Mouse (Mus musculus) midbrain, embryonic 15.5 days (tissue): ENCODE data around the gene Fras1. TPM values are rescaled to one million over a fixed set of nuclear protein-coding genes. Genes with fewer than 3 reads are reported as not detected.

Source experiments
- ATAC-seq: fragments of 200-750 bp; cut with Nextera tagmentation; replicated peaks from 2 replicates; pipeline ENCODE4 v1.8.0; 2017; ENCODE audit warnings: moderate TSS enrichment
- H3K27ac ChIP-seq: fragments of 300-500 bp; sonication (generic); 2 replicates; pipeline ENCODE4 v1.5.1; 2015; ENCODE audit warnings: mild to moderate bottlenecking, inconsistent platforms
- H3K27me3 ChIP-seq: fragments of 300-500 bp; sonication (generic); replicated peaks from 2 replicates; pipeline ENCODE4 v1.6.1; 2015; ENCODE audit warnings: inconsistent platforms
- H3K36me3 ChIP-seq: fragments of 300-500 bp; sonication (generic); replicated peaks from 2 replicates; pipeline ENCODE4 v1.6.1; 2015; ENCODE audit warnings: inconsistent platforms
- H3K4me1 ChIP-seq: fragments of 300-500 bp; sonication (generic); 2 replicates; pipeline ENCODE4 v1.6.1; 2015; ENCODE audit warnings: inconsistent platforms
- H3K4me2 ChIP-seq: fragments of 300-500 bp; sonication (generic); 2 replicates; pipeline ENCODE4 v1.6.1; 2015; ENCODE audit warnings: inconsistent platforms, mild to moderate bottlenecking, moderate library complexity
- H3K4me3 ChIP-seq: fragments of 300-500 bp; sonication (generic); 2 replicates; pipeline ENCODE4 v1.5.1; 2015; ENCODE audit warnings: mild to moderate bottlenecking, inconsistent platforms
- H3K9ac ChIP-seq: fragments of 300-500 bp; sonication (generic); 2 replicates; pipeline ENCODE4 v1.6.1; 2015; ENCODE audit warnings: mild to moderate bottlenecking, inconsistent platforms
- H3K9me3 ChIP-seq: fragments of 300-500 bp; sonication (generic); 2 replicates; pipeline ENCODE4 v1.6.1; 2016; ENCODE audit warnings: inconsistent platforms
- WGBS: fragments of 180-500 bp; shearing (Covaris S2); methylation state at CpG from one replicate; pipeline ENCODE4 v1.1.7; 2015; ENCODE audit warnings: mixed read lengths; 5-methylcytosine and 5-hydroxymethylcytosine counted together
- polyA plus RNA-seq: library from polyadenylated mRNA; unstranded; fragments of >200 nt; fragmentation: Nextera tagmentation; extraction: Ambion mirVana; gene quantifications from 2 replicates; pipeline ENCODE4 v1.2.1, GENCODE M21; 2015

Gene Fras1
- polyA plus RNA-seq, 1 experiment from 2014 or later: 6.4 TPM

DNA sequence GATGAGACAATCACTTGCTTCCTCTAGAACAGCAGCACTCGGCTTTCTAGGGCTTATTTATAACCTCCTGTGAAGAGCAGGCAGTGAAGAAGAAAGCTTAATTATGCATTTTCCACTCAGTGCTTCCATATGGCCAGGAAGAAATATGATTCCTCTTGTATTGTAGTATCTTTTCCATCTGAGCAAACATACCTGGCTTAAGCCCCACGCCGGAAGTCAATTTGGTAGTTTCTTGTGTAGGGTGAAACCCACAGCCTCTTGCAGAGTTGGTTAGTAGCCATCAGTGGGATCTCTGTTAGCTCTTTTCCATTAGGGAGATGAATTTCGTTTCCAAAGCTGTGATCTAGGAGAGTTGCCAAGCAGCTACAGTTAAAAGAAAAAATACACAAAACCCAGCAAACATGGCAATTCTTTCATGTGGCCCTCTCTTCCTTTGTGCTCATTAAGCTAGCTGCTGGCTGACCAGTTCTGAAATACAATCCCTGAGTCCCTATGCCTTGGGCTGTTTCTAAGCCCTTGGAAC is 83.7 kb downstream of the Fras1 start:
- H3K27me3 ChIP-seq: no peaks in the 10 kb centered on the region
- H3K9ac ChIP-seq: no peak overlapping the region
- no peak overlapping the region for H3K4me2 ChIP-seq
- 65% methylated on average over 4 of the region's 4 CpGs for WGBS
- no peaks in the 10 kb centered on the region for H3K4me1 ChIP-seq
- no peaks in the 10 kb centered on the region for H3K36me3 ChIP-seq
- no peak overlapping the region for H3K27ac ChIP-seq
- H3K4me3 ChIP-seq: no peak overlapping the region
- no peaks in the 10 kb centered on the region for H3K9me3 ChIP-seq
- ATAC-seq: no peak

DNA sequence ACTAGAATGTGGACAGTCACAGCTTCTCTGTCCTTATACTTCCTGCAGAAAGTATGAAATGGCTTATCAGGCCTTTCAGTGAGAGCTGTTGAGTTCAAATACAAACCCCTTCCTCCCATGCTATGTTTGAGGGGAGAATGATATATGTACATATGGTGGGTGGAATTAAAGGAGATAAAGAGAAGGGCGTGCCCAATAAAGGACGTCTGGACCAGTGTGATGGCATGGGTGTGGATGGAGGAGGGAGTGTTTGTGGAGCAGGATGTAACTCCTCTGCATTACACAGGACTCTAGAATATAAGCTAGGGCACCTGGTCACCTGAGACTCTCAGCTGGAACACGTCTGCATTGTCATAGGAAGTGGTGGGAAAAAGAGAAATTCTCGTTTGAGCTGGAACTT is 85.8 kb downstream of the Fras1 start:
- Histone ChIP-seq H3K9me3 (no peaks in the 10 kb centered on the region), H3K4me2 (no peak overlapping the region), H3K27ac (no peak overlapping the region), H3K27me3 (no peaks in the 10 kb centered on the region), H3K4me3 (no peak overlapping the region), H3K36me3 (no peaks in the 10 kb centered on the region), H3K4me1 (no peaks in the 10 kb centered on the region), H3K9ac (no peak overlapping the region)
- WGBS: 82% methylated on average over 4 of the region's 4 CpGs
- no peak for ATAC-seq

DNA sequence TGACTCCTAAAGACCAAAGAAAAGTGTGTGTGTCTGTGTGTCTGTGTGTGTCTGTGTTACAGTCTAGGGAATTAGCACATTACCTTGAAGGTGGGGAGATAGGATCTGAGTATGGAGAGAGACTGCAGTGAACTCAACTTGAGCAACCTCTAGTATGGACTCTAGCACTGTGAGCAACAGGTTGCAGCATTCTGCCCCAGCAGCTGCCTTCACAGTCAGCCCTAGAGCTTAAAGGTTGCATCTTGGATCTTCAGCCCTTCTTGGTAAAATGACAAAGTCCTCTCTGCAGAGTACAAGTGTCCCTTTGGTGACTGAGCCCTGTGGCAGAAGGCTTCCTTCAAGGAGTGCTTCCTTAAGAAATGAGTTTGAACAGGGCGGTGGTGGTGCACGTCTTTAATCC is 88.4 kb downstream of the Fras1 start:
- Histone ChIP-seq H3K27ac (no peak overlapping the region), H3K4me2 (no peak overlapping the region), H3K9ac (no peak overlapping the region), H3K4me1 (no peaks in the 10 kb centered on the region), H3K27me3 (no peaks in the 10 kb centered on the region), H3K4me3 (no peak overlapping the region), H3K36me3 (no peaks in the 10 kb centered on the region), H3K9me3 (no peaks in the 10 kb centered on the region)
- ATAC-seq: no peak
- 95% methylated on average over 2 of the region's 2 CpGs for WGBS

DNA sequence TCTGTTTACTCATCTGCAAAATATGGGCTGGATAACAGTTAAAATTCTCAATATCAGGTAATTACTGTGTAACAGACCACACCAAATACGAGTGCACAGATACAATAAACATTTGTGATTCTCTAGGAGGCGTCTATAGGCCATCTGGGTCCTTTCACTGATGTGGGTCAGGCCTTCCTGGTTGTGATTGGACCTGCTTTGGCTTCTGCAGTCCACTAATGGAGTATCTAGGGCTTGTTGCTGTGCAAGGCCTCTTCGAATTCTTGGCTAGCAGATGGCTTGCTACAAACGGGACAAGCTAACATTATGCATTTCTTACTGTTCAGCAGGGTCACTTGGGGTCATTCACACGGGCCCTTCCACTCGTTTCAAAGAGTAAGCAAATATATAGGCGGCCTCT is 92.7 kb downstream of the Fras1 start:
- H3K4me1 ChIP-seq: no peaks in the 10 kb centered on the region
- no peak overlapping the region for H3K4me3 ChIP-seq
- no peak overlapping the region for H3K9ac ChIP-seq
- no peaks in the 10 kb centered on the region for H3K9me3 ChIP-seq
- no peak overlapping the region for H3K4me2 ChIP-seq
- no peak overlapping the region for H3K27ac ChIP-seq
- WGBS: 63% methylated on average over 7 of the region's 7 CpGs
- no peaks in the 10 kb centered on the region for H3K36me3 ChIP-seq
- ATAC-seq: no peak
- no peaks in the 10 kb centered on the region for H3K27me3 ChIP-seq

DNA sequence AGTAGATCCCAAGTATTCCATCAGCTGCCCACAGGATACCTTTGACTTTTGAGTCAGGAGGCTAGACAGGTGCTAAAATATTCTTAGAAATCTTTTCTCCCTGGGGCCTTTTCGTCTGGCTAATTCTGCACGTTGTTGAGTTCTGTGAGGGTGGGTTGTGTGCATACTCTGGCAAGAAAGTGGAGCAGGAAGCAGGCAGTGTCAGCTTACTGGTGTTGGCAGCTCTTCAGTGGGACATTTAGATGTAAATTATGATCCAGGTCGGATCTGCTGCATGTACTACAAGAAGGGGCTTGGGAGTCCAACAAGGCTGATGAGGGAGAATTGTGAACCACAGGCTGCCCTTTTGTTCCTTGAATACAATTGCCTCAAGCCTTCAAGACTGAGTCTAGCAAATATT is 98.2 kb downstream of the Fras1 start:
- H3K36me3 ChIP-seq: no peaks in the 10 kb centered on the region
- H3K4me2 ChIP-seq: no peak overlapping the region
- H3K4me3 ChIP-seq: no peak overlapping the region
- ATAC-seq: no peak
- H3K27ac ChIP-seq: no peak overlapping the region
- H3K9ac ChIP-seq: no peak overlapping the region
- WGBS: 47% methylated on average over 3 of the region's 3 CpGs
- no peaks in the 10 kb centered on the region for H3K9me3 ChIP-seq
- H3K4me1 ChIP-seq: no peaks in the 10 kb centered on the region
- no peaks in the 10 kb centered on the region for H3K27me3 ChIP-seq

DNA sequence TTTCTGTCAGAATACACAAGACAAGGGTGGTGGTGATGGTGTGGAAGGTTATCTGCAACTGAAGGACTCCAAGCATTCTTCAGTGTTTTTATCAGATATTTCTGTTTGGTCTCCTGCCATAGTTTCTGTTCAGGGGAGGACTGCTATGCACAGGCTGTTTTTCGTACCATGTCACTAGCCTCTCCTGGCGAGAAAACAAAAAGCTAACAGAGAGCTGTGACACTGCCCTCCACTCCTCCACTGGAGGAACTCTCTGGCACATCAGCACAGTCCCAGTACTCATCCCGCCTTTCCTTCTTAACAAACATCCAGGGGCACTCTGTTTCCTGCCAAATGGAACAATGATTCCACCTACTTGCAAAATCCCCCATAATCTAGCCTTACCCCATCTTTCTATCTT is 101.7 kb downstream of the Fras1 start:
- no peaks in the 10 kb centered on the region for H3K9me3 ChIP-seq
- no peaks in the 10 kb centered on the region for H3K36me3 ChIP-seq
- no peak overlapping the region for H3K27ac ChIP-seq
- no peak for ATAC-seq
- no peaks in the 10 kb centered on the region for H3K27me3 ChIP-seq
- H3K4me3 ChIP-seq: no peak overlapping the region
- 79% methylated on average over 3 of the region's 3 CpGs for WGBS
- H3K9ac ChIP-seq: no peak overlapping the region
- no peak overlapping the region for H3K4me2 ChIP-seq
- no peaks in the 10 kb centered on the region for H3K4me1 ChIP-seq

DNA sequence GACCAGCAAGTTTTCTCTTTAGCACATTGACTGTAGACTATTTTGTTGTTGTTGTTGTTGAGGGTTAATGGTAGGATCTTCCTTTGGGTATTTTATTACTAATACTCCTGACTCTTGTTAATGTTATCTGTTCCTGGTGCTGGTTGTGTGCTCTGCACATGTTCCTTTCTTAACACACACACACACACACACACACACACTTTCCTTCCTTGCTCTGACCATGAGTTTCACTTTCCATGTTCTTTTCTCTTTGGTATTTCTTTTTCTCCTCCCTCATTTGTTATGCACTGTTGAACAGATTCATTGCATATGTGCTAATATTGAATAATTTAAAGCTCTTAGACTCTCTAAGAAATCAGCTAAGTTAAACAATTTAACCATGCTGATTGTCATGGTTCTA is 105.2 kb downstream of the Fras1 start:
- H3K4me2 ChIP-seq: no peak overlapping the region
- H3K27ac ChIP-seq: no peak overlapping the region
- no peaks in the 10 kb centered on the region for H3K9me3 ChIP-seq
- H3K27me3 ChIP-seq: no peaks in the 10 kb centered on the region
- no peaks in the 10 kb centered on the region for H3K4me1 ChIP-seq
- ATAC-seq: no peak
- H3K36me3 ChIP-seq: no peaks in the 10 kb centered on the region
- H3K4me3 ChIP-seq: no peak overlapping the region
- H3K9ac ChIP-seq: no peak overlapping the region

DNA sequence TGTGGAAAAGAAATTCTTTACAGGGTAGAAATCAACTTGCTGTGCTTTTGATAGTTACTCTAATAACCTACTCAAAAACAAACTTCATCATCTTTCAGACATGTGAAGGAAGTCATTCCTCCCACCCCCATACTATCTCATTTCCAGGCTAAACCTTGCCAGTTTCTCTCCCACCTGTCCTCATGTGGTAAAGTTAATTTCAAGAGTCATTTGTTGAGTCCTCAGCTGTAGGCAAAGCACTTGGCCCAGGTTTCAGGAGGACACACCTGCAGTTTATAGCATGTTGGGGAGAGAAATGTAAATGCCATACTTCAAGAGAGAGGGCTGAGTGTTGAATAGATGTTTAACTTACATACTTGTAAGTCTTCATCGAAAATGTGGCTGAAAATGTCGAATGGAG is 107.4 kb downstream of the Fras1 start:
- Histone ChIP-seq H3K27ac (no peak overlapping the region), H3K27me3 (no peaks in the 10 kb centered on the region), H3K9ac (no peak overlapping the region), H3K4me2 (no peak overlapping the region), H3K4me3 (no peak overlapping the region), H3K4me1 (no peaks in the 10 kb centered on the region), H3K36me3 (no peaks in the 10 kb centered on the region), H3K9me3 (no peaks in the 10 kb centered on the region)
- WGBS: 91% methylated on average over 2 of the region's 2 CpGs
- ATAC-seq: no peak

DNA sequence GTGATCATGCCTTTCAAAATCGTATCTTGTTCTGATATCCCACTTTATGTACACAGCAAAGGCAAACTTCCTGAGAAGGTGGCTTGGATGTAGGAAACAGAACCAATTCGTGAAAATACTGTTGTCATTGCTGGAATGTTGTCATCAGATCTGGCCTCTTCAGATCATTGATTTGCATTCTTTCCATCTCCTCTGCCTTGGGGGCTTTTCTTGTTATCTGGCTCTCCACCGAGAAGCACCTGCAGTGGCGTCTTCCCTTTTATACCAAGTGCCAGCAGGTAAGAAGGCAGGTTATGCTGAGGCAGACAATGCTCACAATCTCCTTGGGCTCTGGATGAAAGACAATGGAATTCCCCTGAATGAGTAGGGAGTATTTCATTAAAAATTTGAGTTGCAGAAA is 108.3 kb downstream of the Fras1 start:
- Histone ChIP-seq H3K4me3 (no peak overlapping the region), H3K9me3 (no peaks in the 10 kb centered on the region), H3K36me3 (no peaks in the 10 kb centered on the region), H3K27me3 (no peaks in the 10 kb centered on the region), H3K27ac (no peak overlapping the region), H3K4me2 (no peak overlapping the region), H3K9ac (no peak overlapping the region), H3K4me1 (no peaks in the 10 kb centered on the region)
- ATAC-seq: no peak
- 80% methylated on average over 4 of the region's 4 CpGs for whole genome bisulfite sequencing

DNA sequence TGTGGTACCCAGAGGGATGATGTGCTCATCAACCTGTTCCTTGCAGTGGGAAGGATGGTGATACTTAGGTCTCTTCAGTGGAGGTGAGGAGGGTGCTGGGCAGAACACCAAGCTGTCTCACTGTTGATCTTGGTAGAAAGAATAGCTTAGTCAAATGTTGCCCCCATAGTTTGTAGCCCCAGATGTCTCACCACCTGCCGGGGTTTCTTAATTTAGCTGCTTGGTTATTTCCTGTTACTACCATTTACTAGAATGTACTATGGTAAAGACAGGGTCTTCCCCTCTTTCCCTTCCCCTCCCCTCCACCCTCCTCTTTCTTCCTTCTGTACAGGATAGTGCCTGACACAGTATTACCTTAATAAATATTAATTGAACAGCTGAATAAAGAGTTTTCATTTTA is 118.7 kb downstream of the Fras1 start:
- Histone ChIP-seq H3K4me2 (no peak overlapping the region), H3K36me3 (no peaks in the 10 kb centered on the region), H3K9me3 (no peaks in the 10 kb centered on the region), H3K27ac (no peak overlapping the region), H3K9ac (no peak overlapping the region), H3K27me3 (no peaks in the 10 kb centered on the region), H3K4me1 (no peaks in the 10 kb centered on the region), H3K4me3 (no peak overlapping the region)
- ATAC-seq: no peak
- WGBS: 97% methylated on average over 1 of the region's 1 CpGs

DNA sequence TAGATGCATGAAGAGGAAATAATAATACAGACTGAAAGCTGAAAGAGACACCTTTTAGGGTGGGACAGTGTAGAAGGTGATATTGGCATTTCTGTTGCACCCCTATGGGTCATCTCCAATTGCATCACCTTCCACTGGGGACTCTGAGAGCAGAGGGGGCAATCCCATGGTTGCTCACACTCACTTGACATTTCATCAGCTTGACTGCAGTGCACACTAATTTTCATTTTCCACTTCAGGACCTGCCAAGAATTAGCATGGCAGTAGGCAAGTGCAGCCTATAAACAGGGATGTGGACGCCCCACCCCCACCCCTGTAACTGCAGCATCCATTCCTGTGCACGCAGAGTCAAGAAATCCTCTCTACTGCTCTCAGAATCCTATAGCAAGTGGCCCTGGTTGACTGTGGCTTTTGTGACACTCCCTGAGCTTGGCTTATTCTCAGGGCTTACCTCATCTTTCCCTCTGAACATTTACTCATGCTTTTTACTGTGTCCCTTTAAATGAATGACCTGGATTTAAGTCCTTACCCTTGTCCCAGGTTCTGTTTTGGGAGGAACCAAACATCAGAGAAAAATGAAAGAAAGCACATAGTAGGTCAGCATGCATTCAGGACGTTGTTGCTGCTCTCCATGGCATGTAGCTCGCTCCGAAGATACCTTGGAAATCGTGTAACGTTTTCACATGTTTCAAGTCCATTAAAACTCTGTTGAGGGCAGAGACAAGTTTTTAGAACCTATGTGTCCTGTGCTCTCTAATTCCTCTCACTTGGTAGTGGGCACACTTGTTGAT is 120.9 kb downstream of the Fras1 start:
- ATAC-seq: no peak
- H3K36me3 ChIP-seq: no peaks in the 10 kb centered on the region
- no peaks in the 10 kb centered on the region for H3K27me3 ChIP-seq
- no peak overlapping the region for H3K27ac ChIP-seq
- no peak overlapping the region for H3K4me3 ChIP-seq
- WGBS: 93% methylated on average over 7 of the region's 7 CpGs
- no peaks in the 10 kb centered on the region for H3K4me1 ChIP-seq
- no peaks in the 10 kb centered on the region for H3K9me3 ChIP-seq
- H3K4me2 ChIP-seq: no peak overlapping the region
- no peak overlapping the region for H3K9ac ChIP-seq

DNA sequence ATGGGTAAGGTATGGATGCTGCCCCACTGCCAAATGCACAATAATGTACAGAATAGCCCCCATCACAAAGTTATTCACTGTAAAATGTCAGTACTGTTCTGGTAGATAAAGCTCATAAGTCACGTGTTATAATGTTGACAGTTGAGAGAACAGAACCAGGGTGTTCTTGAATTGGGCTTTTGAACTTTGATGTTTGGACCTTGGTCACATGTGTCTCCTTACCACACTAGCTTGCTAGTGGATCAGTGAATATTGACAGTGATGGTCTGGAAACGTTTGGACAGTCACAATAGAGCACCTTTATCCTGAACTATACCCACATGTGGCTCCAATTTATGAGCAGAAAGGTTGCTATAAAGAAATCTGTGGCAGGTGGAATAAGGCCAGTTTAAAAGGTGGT is 124.3 kb downstream of the Fras1 start:
- no peak overlapping the region for H3K4me2 ChIP-seq
- no peak for ATAC-seq
- no peaks in the 10 kb centered on the region for H3K4me1 ChIP-seq
- no peaks in the 10 kb centered on the region for H3K27me3 ChIP-seq
- no peak overlapping the region for H3K4me3 ChIP-seq
- H3K36me3 ChIP-seq: no peaks in the 10 kb centered on the region
- H3K9me3 ChIP-seq: no peaks in the 10 kb centered on the region
- no peak overlapping the region for H3K9ac ChIP-seq
- H3K27ac ChIP-seq: no peak overlapping the region
- WGBS: 84% methylated on average over 2 of the region's 2 CpGs

DNA sequence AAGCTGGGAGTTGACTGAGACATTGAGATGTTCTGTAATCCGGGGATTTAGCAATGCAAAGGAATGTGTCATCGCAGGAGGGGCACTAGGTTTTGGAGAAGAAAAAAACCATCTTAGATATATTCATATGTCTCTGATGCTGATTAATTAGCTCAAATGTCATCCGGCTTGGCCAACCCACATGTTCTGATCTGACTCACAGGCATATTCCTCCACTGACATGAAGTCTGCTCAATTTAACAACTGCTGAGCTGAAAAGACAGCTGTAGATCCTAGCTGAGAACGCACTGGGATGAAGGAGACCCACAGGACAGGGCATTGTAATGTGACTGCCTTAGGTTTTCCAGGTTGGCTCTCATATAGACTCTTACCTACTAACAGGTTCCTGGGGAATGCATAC is 128.0 kb downstream of the Fras1 start:
- no peak for ATAC-seq
- Histone ChIP-seq H3K4me3 (no peak overlapping the region), H3K36me3 (no peaks in the 10 kb centered on the region), H3K4me2 (no peak overlapping the region), H3K4me1 (no peaks in the 10 kb centered on the region), H3K27ac (no peak overlapping the region), H3K9me3 (no peaks in the 10 kb centered on the region), H3K9ac (no peak overlapping the region), H3K27me3 (no peaks in the 10 kb centered on the region)
- 66% methylated on average over 4 of the region's 4 CpGs for WGBS
